Mouse (Mus musculus): Measurements from ENCODE around the gene Hist1h3g.
"Not testable (repeated sequence)": the region's sequence is repeated elsewhere in the genome, so short reads cannot be mapped to it uniquely, and the experiment has no call there.

Hist1h3g gene

GRCm38 (mm10) chr13:23561531-23561882, 26.3 kb downstream of the Hist1h3g start:
- DNase-seq = not testable (repeated sequence)

- peak; percentile 91 for DNase-seq
Measured at GRCm38 (mm10) chr13:23561883-23562659, 26.8 kb downstream of the Hist1h3g start, which contains the start of gene Hist1h3e. Hist1h3e (minus strand) TSS chr13:23562369.

- peak; percentile 42 for DNase-seq
Measured at GRCm38 (mm10) chr13:23562699-23563462, 27.7 kb downstream of the Hist1h3g start.

GRCm38 (mm10) chr13:23564482-23564881, 29.3 kb downstream of the Hist1h3g start:
- DNase-seq = no peak

- DNase-seq = not testable (repeated sequence)
Measured at GRCm38 (mm10) chr13:23570261-23571021, 35.2 kb downstream of the Hist1h3g start.

- DNase-seq = peak; percentile 84
Measured at GRCm38 (mm10) chr13:23571022-23571503, 35.8 kb downstream of the Hist1h3g start, which contains the start of the genes Hist1h2ae and Hist1h2bg. Hist1h2ae (minus strand) TSS chr13:23571220. Hist1h2bg (plus strand) TSS chr13:23571396.

GRCm38 (mm10) chr13:23571504-23572217, 36.4 kb downstream of the Hist1h3g start:
- peak; percentile 40 for DNase-seq

GRCm38 (mm10) chr13:23572218-23573033, 37.2 kb downstream of the Hist1h3g start:
- DNase-seq = no peak

- peak; percentile 42 for DNase-seq
Measured at GRCm38 (mm10) chr13:23573034-23573897, 38.0 kb downstream of the Hist1h3g start.

GRCm38 (mm10) chr13:23573898-23574524, 38.8 kb downstream of the Hist1h3g start, which contains the start of the genes Hist1h2bf and Hist1h2ad:
Hist1h2bf (minus strand) TSS chr13:23574196.
Hist1h2ad (plus strand) TSS chr13:23574381.
- DNase-seq = peak; percentile 90

GRCm38 (mm10) chr13:23574546-23575170, 39.4 kb downstream of the Hist1h3g start:
- not testable (repeated sequence) for DNase-seq

- peak; percentile 65 for DNase-seq
Measured at GRCm38 (mm10) chr13:23575271-23575851, 40.1 kb downstream of the Hist1h3g start, which contains the start of gene Hist1h3d. Hist1h3d (plus strand) TSS chr13:23575763.

- DNase-seq = peak; percentile 38
Measured at GRCm38 (mm10) chr13:23575864-23576313, 40.7 kb downstream of the Hist1h3g start.

- DNase-seq = no peak
Measured at GRCm38 (mm10) chr13:23576351-23576881, 41.2 kb downstream of the Hist1h3g start.

GRCm38 (mm10) chr13:23576906-23577639, 41.9 kb downstream of the Hist1h3g start:
- DNase-seq = no peak

GRCm38 (mm10) chr13:23577835-23578234, 42.6 kb downstream of the Hist1h3g start:
- DNase-seq = no peak
